Mouse (Mus musculus) hindbrain, embryonic 14.5 days (tissue): ENCODE results near the gene Sh3bp2. TPM values are rescaled to one million over a fixed set of nuclear protein-coding genes. Genes with fewer than 3 reads are reported as not detected.
A peak's percentile ranks its signal among the peaks of the same experiment; 100 is the strongest.
"Not testable (repeated sequence)": the region's sequence is repeated elsewhere in the genome, so short reads cannot be mapped to it uniquely, and the experiment has no call there.

ENCODE experiments used
- ATAC-seq: fragments of 200-750 bp; cut with Nextera tagmentation; 2 replicates; pipeline ENCODE4 v1.8.0; 2017; ENCODE audit warnings: moderate number of reproducible peaks, mild to moderate bottlenecking, moderate TSS enrichment, moderate library complexity; ENCODE audit not compliant: low FRiP score
- DNase-seq: peaks from one replicate; pipeline ENCODE4 v3.0.0-alpha.2; 2015; ENCODE audit warnings: low spot score
- H3K27ac ChIP-seq: fragments of 300-500 bp; sonication (generic); 2 replicates; pipeline ENCODE4 v1.5.1; 2014; ENCODE audit warnings: mild to moderate bottlenecking, moderate library complexity
- H3K27me3 ChIP-seq: fragments of 300-500 bp; sonication (generic); 2 replicates; pipeline ENCODE4 v1.6.1; 2014; ENCODE audit warnings: mild to moderate bottlenecking, low read length, mixed read lengths; ENCODE audit not compliant: control insufficient read depth, insufficient read depth
- H3K36me3 ChIP-seq: fragments of 300-500 bp; sonication (generic); replicated peaks from 2 replicates; pipeline ENCODE4 v1.6.1; 2014; ENCODE audit not compliant: control insufficient read depth, insufficient read depth
- H3K4me1 ChIP-seq: fragments of 300-500 bp; sonication (generic); replicated peaks from 2 replicates; pipeline ENCODE4 v1.6.1; 2014; ENCODE audit warnings: antibody characterized with exemption, low read length, mixed read lengths; ENCODE audit not compliant: control insufficient read depth, insufficient read depth
- H3K4me2 ChIP-seq: fragments of 300-500 bp; sonication (generic); replicated peaks from 2 replicates; pipeline ENCODE4 v1.6.1; 2014; ENCODE audit warnings: mild to moderate bottlenecking, moderate library complexity
- H3K4me3 ChIP-seq: fragments of 300-500 bp; sonication (generic); replicated peaks from 2 replicates; pipeline ENCODE4 v1.5.1; 2014; ENCODE audit warnings: mild to moderate bottlenecking, low read length
- H3K9ac ChIP-seq: fragments of 300-500 bp; sonication (generic); 2 replicates; pipeline ENCODE4 v1.6.1; 2014
- H3K9me3 ChIP-seq: fragments of 300-500 bp; sonication (generic); 2 replicates; pipeline ENCODE4 v1.6.1; 2016; ENCODE audit warnings: low read length; ENCODE audit not compliant: control insufficient read depth
- WGBS: fragments of 180-500 bp; shearing (Covaris S2); extraction: QIAGEN DNeasy Blood & Tissue Kit; methylation state at CpG from one replicate; pipeline ENCODE4 v1.1.7; 2014; 5-methylcytosine and 5-hydroxymethylcytosine counted together
- polyA plus RNA-seq: library from polyadenylated mRNA; unstranded; fragments of >200 nt; fragmentation: Nextera tagmentation; extraction: Ambion mirVana; gene quantifications from 2 replicates; pipeline ENCODE4 v1.2.1, GENCODE M21; 2014

Sh3bp2 gene
- polyA plus RNA-seq, 1 experiment from 2014 or later, result 18.7 TPM

GRCm38 (mm10) chr5:34549483-34550221, 24.0 kb downstream of the Sh3bp2 start:
- peak overlapping the region; percentile 78 for H3K4me2 ChIP-seq
- H3K9ac ChIP-seq, result peak overlapping the region; percentile 99
- no peaks in the 10 kb centered on the region for H3K9me3 ChIP-seq
- peaks cover 33% of the 10 kb centered on the region for H3K36me3 ChIP-seq
- DNase-seq (peak; percentile 74), ATAC-seq (peak; percentile 88)
- peak overlapping the region; percentile 95 for H3K4me3 ChIP-seq
- WGBS, result 1% methylated on average over 46 of the region's 49 CpGs
- H3K4me1 ChIP-seq, result peaks cover 15% of the 10 kb centered on the region
- peak overlapping the region; percentile 87 for H3K27ac ChIP-seq
- H3K27me3 ChIP-seq, result no peaks in the 10 kb centered on the region

- ATAC-seq (no peak), DNase-seq (no peak)
- Histone ChIP-seq H3K9me3 (no peaks in the 10 kb centered on the region), H3K36me3 (peaks cover 39% of the 10 kb centered on the region), H3K9ac (peak overlapping the region; percentile 99), H3K4me3 (peak overlapping the region; percentile 95), H3K4me2 (peak overlapping the region; percentile 78), H3K27me3 (no peaks in the 10 kb centered on the region), H3K4me1 (peaks cover 15% of the 10 kb centered on the region), H3K27ac (peak overlapping the region; percentile 87; the same call in 1 of the 2 replicates)
- WGBS, result 10% methylated on average over 6 of the region's 6 CpGs
Observed at GRCm38 (mm10) chr5:34550251-34550650, 24.6 kb downstream of the Sh3bp2 start.

- H3K4me1 ChIP-seq, result peaks cover 15% of the 10 kb centered on the region
- H3K4me2 ChIP-seq, result no peak overlapping the region; the same call in 1 of the 2 replicates
- H3K9me3 ChIP-seq, result no peaks in the 10 kb centered on the region
- ATAC-seq (no peak), DNase-seq (no peak)
- no peak overlapping the region for H3K27ac ChIP-seq
- H3K27me3 ChIP-seq, result no peaks in the 10 kb centered on the region
- no peak overlapping the region for H3K4me3 ChIP-seq
- no peak overlapping the region for H3K9ac ChIP-seq
- WGBS, result 79% methylated on average over 4 of the region's 4 CpGs
- H3K36me3 ChIP-seq, result peaks cover 54% of the 10 kb centered on the region
Observed at GRCm38 (mm10) chr5:34551821-34552220, 26.2 kb downstream of the Sh3bp2 start.

- no peak overlapping the region for H3K4me3 ChIP-seq
- H3K4me2 ChIP-seq, result no peak overlapping the region
- ATAC-seq (no peak), DNase-seq (no peak)
- no peak overlapping the region for H3K27ac ChIP-seq
- H3K9me3 ChIP-seq, result no peaks in the 10 kb centered on the region
- no peaks in the 10 kb centered on the region for H3K27me3 ChIP-seq
- 94% methylated on average over 1 of the region's 1 CpGs for WGBS
- H3K36me3 ChIP-seq, result peaks cover 58% of the 10 kb centered on the region
- H3K9ac ChIP-seq, result no peak overlapping the region
- no peaks in the 10 kb centered on the region for H3K4me1 ChIP-seq
Observed at GRCm38 (mm10) chr5:34563854-34564253, 38.2 kb downstream of the Sh3bp2 start.

GRCm38 (mm10) chr5:34564291-34564690, 38.7 kb downstream of the Sh3bp2 start:
- H3K4me3 ChIP-seq, result no peak overlapping the region
- peaks cover 54% of the 10 kb centered on the region for H3K36me3 ChIP-seq
- no peak for ATAC-seq
- no peaks in the 10 kb centered on the region for H3K27me3 ChIP-seq
- H3K4me1 ChIP-seq, result no peaks in the 10 kb centered on the region
- 89% methylated on average over 4 of the region's 4 CpGs for WGBS
- DNase-seq, result no peak
- no peak overlapping the region for H3K4me2 ChIP-seq
- no peaks in the 10 kb centered on the region for H3K9me3 ChIP-seq
- H3K27ac ChIP-seq, result no peak overlapping the region
- H3K9ac ChIP-seq, result no peak overlapping the region

GRCm38 (mm10) chr5:34565545-34566283, 40.1 kb downstream of the Sh3bp2 start:
- H3K27ac ChIP-seq, result peak overlapping the region; percentile 72
- DNase-seq, result peak; percentile 29

GRCm38 (mm10) chr5:34571551-34571950, 45.9 kb downstream of the Sh3bp2 start:
- H3K9ac ChIP-seq, result no peak overlapping the region
- no peaks in the 10 kb centered on the region for H3K9me3 ChIP-seq
- DNase-seq, result no peak
- H3K4me3 ChIP-seq, result no peak overlapping the region
- H3K27ac ChIP-seq, result no peak overlapping the region
- no peak overlapping the region for H3K4me2 ChIP-seq
- no peaks in the 10 kb centered on the region for H3K27me3 ChIP-seq
- ATAC-seq, result no peak
- peaks cover 15% of the 10 kb centered on the region for H3K4me1 ChIP-seq
- WGBS, result 88% methylated on average over 3 of the region's 3 CpGs
- no peaks in the 10 kb centered on the region for H3K36me3 ChIP-seq

More at GRCm38 (mm10) chr5:34565545-34566283, 40.1 kb downstream of the Sh3bp2 start:
- H3K27me3 ChIP-seq, result no peaks in the 10 kb centered on the region
- H3K9ac ChIP-seq, result no peak overlapping the region
- no peaks in the 10 kb centered on the region for H3K9me3 ChIP-seq
- H3K4me2 ChIP-seq, result no peak overlapping the region
- no peak overlapping the region for H3K4me3 ChIP-seq
- H3K4me1 ChIP-seq, result no peaks in the 10 kb centered on the region
- no peak for ATAC-seq
- WGBS, result 71% methylated on average over 7 of the region's 7 CpGs
- peaks cover 40% of the 10 kb centered on the region for H3K36me3 ChIP-seq

GRCm38 (mm10) chr5:34572568-34572967, 46.9 kb downstream of the Sh3bp2 start:
- not testable (repeated sequence) for DNase-seq, ATAC-seq, H3K36me3 ChIP-seq, H3K9me3 ChIP-seq, H3K27me3 ChIP-seq
- Histone ChIP-seq H3K4me2 (peak overlapping the region; percentile 64), H3K27ac (peak overlapping the region; percentile 92), H3K9ac (peak overlapping the region; percentile 99), H3K4me1 (peaks cover 15% of the 10 kb centered on the region), H3K4me3 (peak overlapping the region; percentile 93)
- 53% methylated on average over 3 of the region's 4 CpGs for WGBS
